8 mouse cellular contexts compared by ENCODE assay signal in genomic region chr9:35116391-35117381, GRCm38 (mm10). TPM values are rescaled to one million over a fixed set of nuclear protein-coding genes. Genes with fewer than 3 reads are reported as not detected.
A peak's percentile ranks its signal among the peaks of the same experiment; 100 is the strongest.
DNase-seq lines count a peak whose midpoint lies in the region; ATAC-seq and TF ChIP-seq lines count a peak whose summit lies in the region.

No protein-coding gene starts in this region.

- peak overlapping the region; percentile 97 for H3K9ac ChIP-seq in MEL (ENCODE audit: control insufficient read depth, low read depth, low read length, poor library complexity, severe bottlenecking)
- peak overlapping the region; percentile 79 for H3K9ac ChIP-seq in forebrain, embryonic 14.5 days (ENCODE audit: low read length)
- H3K9ac ChIP-seq in lung, embryonic 16.5 days (ENCODE audit: low read length) = peak overlapping the region; percentile 90

- no peak for TF ChIP-seq CTCF in MEL (IDR thresholded peaks at IDR 0.05 in 2 of 3, conservative IDR thresholded peaks at IDR 0.05 in 1 of 3; ENCODE audit: control insufficient read depth in 1 of 3, insufficient read depth in 1 of 3, low read depth in 2 of 3, low read length in 3 of 3, poor library complexity in 1 of 3, severe bottlenecking in 1 of 3)
- no peak for TF ChIP-seq CTCF in thymus, adult 2 months (IDR thresholded peaks at IDR 0.05; ENCODE audit: borderline replicate concordance, control insufficient read depth, extremely low read depth, insufficient read depth, low read length, poor library complexity)

- WGBS in forebrain, embryonic 14.5 days = under 1% methylated on average over 82 of the region's 84 CpGs
- under 1% methylated on average over 60 of the region's 84 CpGs for WGBS in lung, embryonic 16.5 days
- under 1% methylated on average over 82 of the region's 84 CpGs for WGBS in thymus, adult 2 months

- peaks cover 8 to 43% of the 10 kb centered on the region in 2 experiments for H3K4me1 ChIP-seq in MEL (ENCODE audit: control insufficient read depth in 1 of 2, insufficient read depth in 2 of 2, low read length in 2 of 2)
- peaks cover 12% of the 10 kb centered on the region for H3K4me1 ChIP-seq in forebrain, embryonic 14.5 days (ENCODE audit: control insufficient read depth, insufficient read depth, low read length)
- peaks cover 26% of the 10 kb centered on the region for H3K4me1 ChIP-seq in lung, embryonic 16.5 days (replicated peaks; ENCODE audit: control insufficient read depth, insufficient read depth, low read length)
- H3K4me1 ChIP-seq in thymus, adult 2 months (replicated peaks; ENCODE audit: control insufficient read depth, insufficient read depth, low read length) = peaks cover 17% of the 10 kb centered on the region

- H3K4me2 ChIP-seq in forebrain, embryonic 14.5 days (ENCODE audit: low read length) = peak overlapping the region; percentile 79
- H3K4me2 ChIP-seq in lung, embryonic 16.5 days (ENCODE audit: low read depth, low read length) = peak overlapping the region; percentile 73

- peak overlapping the region; percentile 97 for H3K27ac ChIP-seq in MEL (ENCODE audit: control insufficient read depth, low read depth, low read length)
- peak overlapping the region; percentile 65 for H3K27ac ChIP-seq in forebrain, embryonic 14.5 days (ENCODE audit: low read depth, low read length)
- peak overlapping the region; percentile 92 for H3K27ac ChIP-seq in lung, embryonic 16.5 days (ENCODE audit: low read length)
- peak overlapping the region; percentile 82 for H3K27ac ChIP-seq in thymus, adult 2 months (ENCODE audit: control insufficient read depth, insufficient read depth, low read length)

- peaks cover 74% of the 10 kb centered on the region for H3K79me2 ChIP-seq in MEL (ENCODE audit: control insufficient read depth, insufficient read depth, low read length, poor library complexity)

- peaks cover 0 to 44% of the 10 kb centered on the region in 2 experiments; a peak in 2 of 4 replicates for H3K36me3 ChIP-seq in MEL (ENCODE audit: control insufficient read depth in 1 of 2, insufficient read depth in 2 of 2, low read length in 2 of 2)
- no peaks in the 10 kb centered on the region for H3K36me3 ChIP-seq in forebrain, embryonic 14.5 days (ENCODE audit: control insufficient read depth, insufficient read depth, low read length)
- H3K36me3 ChIP-seq in lung, embryonic 16.5 days (ENCODE audit: control insufficient read depth, insufficient read depth, low read length) = no peaks in the 10 kb centered on the region
- no peaks in the 10 kb centered on the region for H3K36me3 ChIP-seq in thymus, adult 2 months (ENCODE audit: control insufficient read depth, insufficient read depth, low read length)

- peak; percentile 91 for DNase-seq in MEL (ENCODE audit: low read depth, low spot score)
- peak; percentile 65 for DNase-seq in cerebellum, adult 11 months
- peak; percentile 87 for DNase-seq in forebrain, embryonic 14.5 days (ENCODE audit: low spot score)
- peak; percentile 82 to 87 for DNase-seq in heart, postnatal 14 days
- peak; percentile 47 to 72 for DNase-seq in layer of hippocampus, adult 18-20 months (ENCODE audit: low spot score in 2 of 2)
- peak; percentile 87 for DNase-seq in ovary, adult 18-20 months (ENCODE audit: low spot score)
- peak; percentile 83 for DNase-seq in thymus, adult 2 months

- peak in 1 of 2 experiments; percentile 47; a peak in 2 of 4 replicates for TF ChIP-seq EP300 in MEL (IDR thresholded peaks at IDR 0.05; ENCODE audit: low read depth in 1 of 2, low read length in 2 of 2)

- intact Hi-C loops in heart, postnatal 14 days (cut with DNase I) = loop anchor here (2.0 kb wide), 2 partner anchors 46 to 78 kb away; no protein-coding TSS in a partner anchor

- ATAC-seq in forebrain, embryonic 14.5 days = peak; percentile 92
- peak; percentile 92 for ATAC-seq in lung, embryonic 16.5 days (ENCODE audit: low read depth)

- peak; percentile 56 to 59 for TF ChIP-seq POLR2A in MEL (IDR thresholded peaks at IDR 0.05; ENCODE audit: control insufficient read depth in 1 of 2, insufficient read depth in 1 of 2, low read depth in 1 of 2, low read length in 2 of 2, poor library complexity in 1 of 2)
- TF ChIP-seq POLR2A in thymus, adult 2 months (IDR thresholded peaks at IDR 0.05; ENCODE audit: control insufficient read depth, extremely low read depth, insufficient read depth, low read length, poor library complexity) = peak; percentile 85

- H3K9me3 ChIP-seq in MEL (replicated peaks; ENCODE audit: insufficient read depth, low read length) = no peaks in the 10 kb centered on the region
- H3K9me3 ChIP-seq in forebrain, embryonic 14.5 days (replicated peaks; ENCODE audit: control insufficient read depth, low read length) = no peaks in the 10 kb centered on the region
- H3K9me3 ChIP-seq in lung, embryonic 16.5 days (ENCODE audit: control insufficient read depth, low read length) = no peaks in the 10 kb centered on the region

- peak overlapping the region; percentile 91 to 93 for H3K4me3 ChIP-seq in MEL (ENCODE audit: control insufficient read depth in 1 of 2, insufficient read depth in 1 of 2, low read depth in 2 of 2, low read length in 2 of 2)
- peak overlapping the region; percentile 65 for H3K4me3 ChIP-seq in forebrain, embryonic 14.5 days (ENCODE audit: low read depth, low read length)
- peak overlapping the region; percentile 79 for H3K4me3 ChIP-seq in lung, embryonic 16.5 days (ENCODE audit: low read length)
- H3K4me3 ChIP-seq in thymus, adult 2 months (ENCODE audit: control insufficient read depth, insufficient read depth, low read length) = peak overlapping the region; percentile 65

- TF ChIP-seq RAD21 in MEL (IDR thresholded peaks at IDR 0.05; ENCODE audit: low read depth, low read length) = no peak

- no peaks in the 10 kb centered on the region for H3K27me3 ChIP-seq in MEL (ENCODE audit: control insufficient read depth in 1 of 2, insufficient read depth in 2 of 2, low read length in 2 of 2)
- no peaks in the 10 kb centered on the region for H3K27me3 ChIP-seq in forebrain, embryonic 14.5 days (replicated peaks; ENCODE audit: control insufficient read depth, insufficient read depth, low read length)
- no peaks in the 10 kb centered on the region for H3K27me3 ChIP-seq in lung, embryonic 16.5 days (ENCODE audit: control insufficient read depth, insufficient read depth, low read depth, low read length)
- H3K27me3 ChIP-seq in thymus, adult 2 months (ENCODE audit: control insufficient read depth, insufficient read depth, low read length) = no peaks in the 10 kb centered on the region

TF ChIP-seq in MEL, 35 proteins besides CTCF, POLR2A, EP300 and RAD21 (continues in another document):
- TF ChIP-seq MEF2A (IDR thresholded peaks at IDR 0.05; ENCODE audit: extremely low read depth, insufficient replicate concordance, low read depth, low read length, poor library complexity, severe bottlenecking) (no peak), ETS1 (IDR thresholded peaks at IDR 0.05; ENCODE audit: low read depth, low read length) (0 out of 2 replicates have a peak, but pooled peaks have one; percentile 15), TBP (IDR thresholded peaks at IDR 0.05; ENCODE audit: low read depth, low read length) (no peak), JUND (IDR thresholded peaks at IDR 0.05; ENCODE audit: low read depth, low read length) (no peak), NELFE (IDR thresholded peaks at IDR 0.05; ENCODE audit: low read depth, low read length) (no peak; the same call in 1 of the 2 replicates), UBTF (IDR thresholded peaks at IDR 0.05; ENCODE audit: borderline replicate concordance, insufficient read depth, low read depth, low read length) (no peak), ZKSCAN1 (IDR thresholded peaks at IDR 0.05; ENCODE audit: low read depth, low read length) (no peak), USF2 (IDR thresholded peaks at IDR 0.05; ENCODE audit: borderline replicate concordance in 1 of 2, insufficient read depth in 1 of 2, low read depth in 1 of 2, low read length in 2 of 2) (no peak), USF1 (IDR thresholded peaks at IDR 0.05; ENCODE audit: low read depth, low read length) (no peak), MYC (IDR thresholded peaks at IDR 0.05; ENCODE audit: low read depth, low read length) (0 out of 2 replicates have a peak, but pooled peaks have one; percentile 47), MAX (IDR thresholded peaks at IDR 0.05; ENCODE audit: low read length) (peak; percentile 79), GABPA (IDR thresholded peaks at IDR 0.05; ENCODE audit: low read depth, low read length) (no peak), TCF12 (IDR thresholded peaks at IDR 0.05; ENCODE audit: low read depth, low read length) (peak; percentile 47; the same call in 1 of the 2 replicates), NRF1 (IDR thresholded peaks at IDR 0.05; ENCODE audit: insufficient read depth, low read depth, low read length, poor library complexity, severe bottlenecking) (peak; percentile 62), SIN3A (IDR thresholded peaks at IDR 0.05; ENCODE audit: low read length) (no peak), KAT2A (conservative IDR thresholded peaks at IDR 0.05; ENCODE audit: low read depth, low read length) (no peak), GATA1 (IDR thresholded peaks at IDR 0.05; ENCODE audit: low read depth, low read length) (no peak), RCOR1 (IDR thresholded peaks at IDR 0.05; ENCODE audit: low read depth, low read length) (no peak), POLR2AphosphoS5 (IDR thresholded peaks at IDR 0.05; ENCODE audit: borderline replicate concordance, low read depth, low read length) (0 out of 2 replicates have a peak, but pooled peaks have one; percentile 1)

RNA-seq across cellular contexts. Expression of gene St3gal4, which starts 2.4 kb away (rescaled TPM):
- total RNA-seq in MEL (2012; rRNA removed) = 37.4 and 56.3 TPM in 2 replicates
- 10 to 100 TPM in 1 of 2 experiments, not detected in 1; 54.2 TPM for polyA plus RNA-seq in MEL (2012; ENCODE audit: insufficient read depth in 1 of 2, insufficient read length in 2 of 2, low read depth in 1 of 2, low replicate concordance in 2 of 2, missing spikeins in 1 of 2)
- 10.1 and 12.3 TPM in 2 replicates for polyA plus RNA-seq in forebrain, embryonic 14.5 days (2014; fragmentation: Nextera tagmentation; extraction: Ambion mirVana)
- total RNA-seq in heart, postnatal 14 days (2021) = 10 to 100 TPM; 36.2 to 38.3 TPM
- 10 to 100 TPM; 26.8 to 31.0 TPM for total RNA-seq in layer of hippocampus, adult 18-20 months (2021)
- 38.2 and 39.3 TPM in 2 replicates for polyA plus RNA-seq in lung, embryonic 16.5 days (2015; fragmentation: Nextera tagmentation; extraction: Ambion mirVana)
- polyA plus RNA-seq in thymus, adult 2 months (2012; rRNA removed) = 8.9 and 10.4 TPM in 2 replicates

RNA-seq across cellular contexts. Expression of gene Dcps, which starts 59.2 kb away (rescaled TPM):
- total RNA-seq in MEL (2012; rRNA removed) = 54.3 and 58.0 TPM in 2 replicates
- polyA plus RNA-seq in MEL (2012; ENCODE audit: insufficient read depth in 1 of 2, insufficient read length in 2 of 2, low read depth in 1 of 2, low replicate concordance in 2 of 2, missing spikeins in 1 of 2) = 100 to 1,000 TPM in 1 of 2 experiments, not detected in 1; 115 TPM
- 93.2 and 94.8 TPM in 2 replicates for polyA plus RNA-seq in forebrain, embryonic 14.5 days (2014; fragmentation: Nextera tagmentation; extraction: Ambion mirVana)
- 10 to 100 TPM; 14.2 to 17.1 TPM for total RNA-seq in heart, postnatal 14 days (2021)
- total RNA-seq in layer of hippocampus, adult 18-20 months (2021) = 10 to 100 TPM; 21.1 to 21.2 TPM
- polyA plus RNA-seq in lung, embryonic 16.5 days (2015; fragmentation: Nextera tagmentation; extraction: Ambion mirVana) = 85.6 and 86.3 TPM in 2 replicates
- polyA plus RNA-seq in thymus, adult 2 months (2012; rRNA removed) = 60.5 and 65.2 TPM in 2 replicates

Comparison
In these comparisons a context has a peak if more than half of its experiments do, and no peak if none do; other contexts are left out.
1. Peak in every context shown above with its lines: DNase-seq, ATAC-seq, H3K4me3 ChIP-seq and H3K27ac ChIP-seq.